19 mouse cellular contexts compared by ENCODE assay signal in genomic region chr15:31595651-31596050, GRCm38 (mm10). TPM values are rescaled to one million over a fixed set of nuclear protein-coding genes. Genes with fewer than 3 reads are reported as not detected.
DNase-seq lines count a peak whose midpoint lies in the region; ATAC-seq lines count a peak whose summit lies in the region.
"Had no signal": no experiment of that assay in that cellular context is flagged by ENCODE, and none has a peak within 500 bp of the region (broad histone marks: within the 10 kb centered on the region; RNA-seq: fewer than 3 reads in every experiment).

No protein-coding gene starts in this region.

- peaks cover 22% of the 10 kb centered on the region for H3K4me1 ChIP-seq in kidney, embryonic 15.5 days
- H3K4me1 ChIP-seq in midbrain, embryonic 11.5 days (ENCODE audit: control insufficient read depth, insufficient read depth, low read length): peaks cover 13% of the 10 kb centered on the region
- H3K4me1 ChIP-seq in midbrain, embryonic 10.5 days: peaks cover 18% of the 10 kb centered on the region
- peaks cover 10% of the 10 kb centered on the region for H3K4me1 ChIP-seq in stomach, embryonic 16.5 days (ENCODE audit: control insufficient read depth, insufficient read depth, low read length)

- no peaks in the 10 kb centered on the region for H3K27me3 ChIP-seq in kidney, embryonic 15.5 days
- H3K27me3 ChIP-seq in midbrain, embryonic 11.5 days (ENCODE audit: control insufficient read depth, insufficient read depth, low read length): no peaks in the 10 kb centered on the region
- no peaks in the 10 kb centered on the region for H3K27me3 ChIP-seq in midbrain, embryonic 10.5 days (ENCODE audit: low read depth, poor library complexity, severe bottlenecking)
- H3K27me3 ChIP-seq in stomach, embryonic 16.5 days (ENCODE audit: control insufficient read depth, insufficient read depth, low read length): no peaks in the 10 kb centered on the region
- H3K27me3 ChIP-seq: forebrain, embryonic 13.5 days; heart, embryonic 15.5 days had no signal

- WGBS in kidney, embryonic 15.5 days: 65% methylated on average over 7 of the region's 7 CpGs
- 97% methylated on average over 7 of the region's 7 CpGs for WGBS in midbrain, embryonic 11.5 days
- WGBS in midbrain, embryonic 10.5 days: 93% methylated on average over 7 of the region's 7 CpGs
- WGBS in stomach, embryonic 16.5 days: 59% methylated on average over 7 of the region's 7 CpGs

- H3K9ac ChIP-seq in kidney, embryonic 15.5 days: no peak overlapping the region
- no peak overlapping the region for H3K9ac ChIP-seq in midbrain, embryonic 11.5 days (ENCODE audit: low read length)
- no peak overlapping the region for H3K9ac ChIP-seq in stomach, embryonic 16.5 days (ENCODE audit: low read length)
- H3K9ac ChIP-seq: forebrain, embryonic 13.5 days; forebrain, postnatal 0 days; heart, embryonic 15.5 days had no signal

- H3K36me3 ChIP-seq in kidney, embryonic 15.5 days: peaks cover 77% of the 10 kb centered on the region
- peaks cover 48% of the 10 kb centered on the region for H3K36me3 ChIP-seq in midbrain, embryonic 11.5 days (ENCODE audit: control insufficient read depth, insufficient read depth, low read length)
- peaks cover 78% of the 10 kb centered on the region for H3K36me3 ChIP-seq in midbrain, embryonic 10.5 days
- peaks cover 31% of the 10 kb centered on the region for H3K36me3 ChIP-seq in stomach, embryonic 16.5 days (ENCODE audit: control insufficient read depth, insufficient read depth, low read length)

- DNase-seq in kidney, adult 11 months: no peak
- peak; percentile 58 to 69 for DNase-seq in kidney, postnatal 4 days
- no peak for DNase-seq in kidney, postnatal 25 days
- peak; percentile 23 for DNase-seq in midbrain, embryonic 11.5 days (ENCODE audit: low spot score, missing footprints)
- DNase-seq in midbrain, embryonic 10.5 days (ENCODE audit: low spot score): no peak
- no peak for DNase-seq in testis, postnatal 10 days (ENCODE audit: low spot score)
- DNase-seq: adrenal gland, adult 8-10 months; adrenal gland, postnatal 36 days; cerebellum, adult 2 months; cerebellum, postnatal 10 days; forebrain, postnatal 0 days; heart, adult 2 months; heart, postnatal 14 days had no signal

- ATAC-seq in kidney, embryonic 15.5 days (replicated peaks; ENCODE audit: low FRiP score): peak; percentile 71
- no peak for ATAC-seq in midbrain, embryonic 11.5 days (ENCODE audit: low FRiP score)
- 0 out of 2 replicates have a peak, but pooled peaks have one; percentile 45 for ATAC-seq in stomach, embryonic 16.5 days (ENCODE audit: insufficient read depth, low FRiP score)
- ATAC-seq: forebrain, embryonic 13.5 days; forebrain, postnatal 0 days had no signal

- H3K4me2 ChIP-seq in kidney, embryonic 15.5 days: no peak overlapping the region
- no peak overlapping the region for H3K4me2 ChIP-seq in midbrain, embryonic 11.5 days
- no peak overlapping the region for H3K4me2 ChIP-seq in stomach, embryonic 16.5 days (ENCODE audit: low read depth, low read length)
- H3K4me2 ChIP-seq: forebrain, embryonic 13.5 days; heart, embryonic 11.5 days; heart, embryonic 15.5 days had no signal

- H3K4me3 ChIP-seq in kidney, embryonic 15.5 days (replicated peaks): no peak overlapping the region
- H3K4me3 ChIP-seq in midbrain, embryonic 11.5 days (ENCODE audit: low read depth, low read length): no peak overlapping the region
- H3K4me3 ChIP-seq in midbrain, embryonic 10.5 days: no peak overlapping the region
- no peak overlapping the region for H3K4me3 ChIP-seq in stomach, embryonic 16.5 days (replicated peaks; ENCODE audit: low read length)
- H3K4me3 ChIP-seq: embryonic facial prominence, embryonic 10.5 days; forebrain, embryonic 13.5 days; heart, adult 2 months; heart, embryonic 15.5 days had no signal

- no peaks in the 10 kb centered on the region for H3K9me3 ChIP-seq in kidney, embryonic 15.5 days (replicated peaks)
- no peaks in the 10 kb centered on the region for H3K9me3 ChIP-seq in midbrain, embryonic 11.5 days (ENCODE audit: control insufficient read depth, low read length)
- no peaks in the 10 kb centered on the region for H3K9me3 ChIP-seq in midbrain, embryonic 10.5 days (replicated peaks)
- no peaks in the 10 kb centered on the region for H3K9me3 ChIP-seq in stomach, embryonic 16.5 days (replicated peaks; ENCODE audit: control insufficient read depth, low read length)
- H3K9me3 ChIP-seq: embryonic facial prominence, embryonic 10.5 days; forebrain, embryonic 13.5 days; heart, embryonic 15.5 days had no signal

- H3K27ac ChIP-seq in kidney, embryonic 15.5 days: no peak overlapping the region
- no peak overlapping the region for H3K27ac ChIP-seq in midbrain, embryonic 11.5 days (ENCODE audit: low read depth, low read length)
- H3K27ac ChIP-seq in midbrain, embryonic 10.5 days (replicated peaks): no peak overlapping the region
- peak overlapping the region; percentile 16; the same call in 1 of the 2 replicates for H3K27ac ChIP-seq in stomach, embryonic 16.5 days (ENCODE audit: low read length)
- H3K27ac ChIP-seq: embryonic facial prominence, embryonic 10.5 days; forebrain, embryonic 13.5 days; heart, adult 2 months; heart, embryonic 15.5 days had no signal

RNA-seq across cellular contexts. Expression of gene Cct5, which starts 6.0 kb away (rescaled TPM):
- polyA plus RNA-seq in kidney, embryonic 15.5 days (2015; fragmentation: Nextera tagmentation; extraction: Ambion mirVana): 560 and 580 TPM in 2 replicates
- polyA plus RNA-seq in midbrain, embryonic 11.5 days (2014; fragmentation: Nextera tagmentation; extraction: Ambion mirVana): 728 and 743 TPM in 2 replicates
- polyA plus RNA-seq in midbrain, embryonic 10.5 days (2016; fragmentation: Nextera tagmentation; extraction: Ambion mirVana): 728 and 772 TPM in 2 replicates
- polyA plus RNA-seq in stomach, embryonic 16.5 days (2015; fragmentation: Nextera tagmentation; extraction: Ambion mirVana): 455 and 460 TPM in 2 replicates

RNA-seq across cellular contexts. Expression of gene Fam173b, which starts 6.0 kb away (rescaled TPM):
- polyA plus RNA-seq in kidney, embryonic 15.5 days (2015; fragmentation: Nextera tagmentation; extraction: Ambion mirVana): 13.4 and 13.9 TPM in 2 replicates
- polyA plus RNA-seq in midbrain, embryonic 11.5 days (2014; fragmentation: Nextera tagmentation; extraction: Ambion mirVana): 14.0 and 14.6 TPM in 2 replicates
- 14.7 and 18.0 TPM in 2 replicates for polyA plus RNA-seq in midbrain, embryonic 10.5 days (2016; fragmentation: Nextera tagmentation; extraction: Ambion mirVana)
- 13.2 and 13.6 TPM in 2 replicates for polyA plus RNA-seq in stomach, embryonic 16.5 days (2015; fragmentation: Nextera tagmentation; extraction: Ambion mirVana)

RNA-seq across cellular contexts. Expression of gene Cmbl, which starts 30.5 kb away (rescaled TPM):
- 13.6 and 14.6 TPM in 2 replicates for polyA plus RNA-seq in kidney, embryonic 15.5 days (2015; fragmentation: Nextera tagmentation; extraction: Ambion mirVana)
- polyA plus RNA-seq in midbrain, embryonic 11.5 days (2014; fragmentation: Nextera tagmentation; extraction: Ambion mirVana): 1.5 and 1.6 TPM in 2 replicates
- 1.3 and 1.6 TPM in 2 replicates for polyA plus RNA-seq in midbrain, embryonic 10.5 days (2016; fragmentation: Nextera tagmentation; extraction: Ambion mirVana)
- 21.7 and 24.3 TPM in 2 replicates for polyA plus RNA-seq in stomach, embryonic 16.5 days (2015; fragmentation: Nextera tagmentation; extraction: Ambion mirVana)

Comparison
In these comparisons a context has a peak if more than half of its experiments do, and no peak if none do; other contexts are left out.
1. DNase-seq: peak in kidney, postnatal 4 days (2 of 2) and midbrain, embryonic 11.5 days (single experiment); none in kidney, adult 11 months (single experiment), kidney, postnatal 25 days (0 of 2), midbrain, embryonic 10.5 days (single experiment) and testis, postnatal 10 days (single experiment).